Mouse (Mus musculus): ENCODE results near the gene Clta. TPM values are rescaled to one million over a fixed set of nuclear protein-coding genes. Genes with fewer than 3 reads are reported as not detected.

Gene Clta
- polyA plus RNA-seq, 1 experiment from 2014 or later, result 364 TPM

- Histone ChIP-seq H3K36me3 (ENCODE audit: control insufficient read depth, insufficient read depth, low read length) (peaks cover 4% of the 10 kb centered on the region; the same call in 1 of the 2 replicates), H3K27me3 (replicated peaks; ENCODE audit: control insufficient read depth, insufficient read depth, low read length) (no peaks in the 10 kb centered on the region), H3K9me3 (ENCODE audit: control insufficient read depth, low read length) (no peaks in the 10 kb centered on the region), H3K4me2 (ENCODE audit: low read length) (no peak overlapping the region), H3K4me1 (ENCODE audit: control insufficient read depth, insufficient read depth, low read depth, low read length) (no peaks in the 10 kb centered on the region), H3K27ac (ENCODE audit: low read depth, low read length) (no peak overlapping the region), H3K9ac (ENCODE audit: low read depth, low read length) (no peak overlapping the region), H3K4me3 (ENCODE audit: low read length) (no peak overlapping the region)
- ATAC-seq, result no peak
- WGBS, result 85% methylated on average over 13 of the region's 13 CpGs
These were observed 55.4 kb downstream of the Clta start for GRCm38 (mm10) chr4:44059674-44060073.

GRCm38 (mm10) chr4:44062062-44062461, 57.8 kb downstream of the Clta start:
- no peaks in the 10 kb centered on the region for H3K27me3 ChIP-seq (replicated peaks; ENCODE audit: control insufficient read depth, insufficient read depth, low read length)
- no peak for ATAC-seq
- H3K4me3 ChIP-seq (ENCODE audit: low read length), result no peak overlapping the region
- no peak overlapping the region for H3K9ac ChIP-seq (ENCODE audit: low read depth, low read length)
- H3K36me3 ChIP-seq (ENCODE audit: control insufficient read depth, insufficient read depth, low read length), result peaks cover 4% of the 10 kb centered on the region; the same call in 1 of the 2 replicates
- H3K27ac ChIP-seq (ENCODE audit: low read depth, low read length), result no peak overlapping the region
- 0 out of 2 replicates have a peak, but pooled peaks cover 2% of the 10 kb centered on the region for H3K4me1 ChIP-seq (ENCODE audit: control insufficient read depth, insufficient read depth, low read depth, low read length)
- no peak overlapping the region for H3K4me2 ChIP-seq (ENCODE audit: low read length)
- WGBS, result 64% methylated on average over 9 of the region's 9 CpGs
- no peaks in the 10 kb centered on the region for H3K9me3 ChIP-seq (ENCODE audit: control insufficient read depth, low read length)

- H3K9me3 ChIP-seq (ENCODE audit: control insufficient read depth, low read length), result no peaks in the 10 kb centered on the region
These were observed 58.6 kb downstream of the Clta start for GRCm38 (mm10) chr4:44062816-44063215.

GRCm38 (mm10) chr4:44065355-44066025, 61.2 kb downstream of the Clta start:
- Histone ChIP-seq H3K4me2 (ENCODE audit: low read length) (peak overlapping the region; percentile 14; the same call in 1 of the 2 replicates), H3K36me3 (ENCODE audit: control insufficient read depth, insufficient read depth, low read length) (no peaks in the 10 kb centered on the region), H3K27me3 (replicated peaks; ENCODE audit: control insufficient read depth, insufficient read depth, low read length) (no peaks in the 10 kb centered on the region), H3K9me3 (ENCODE audit: control insufficient read depth, low read length) (no peaks in the 10 kb centered on the region), H3K9ac (ENCODE audit: low read depth, low read length) (no peak overlapping the region; the same call in 1 of the 2 replicates), H3K4me1 (ENCODE audit: control insufficient read depth, insufficient read depth, low read depth, low read length) (0 out of 2 replicates have a peak, but pooled peaks cover 2% of the 10 kb centered on the region), H3K27ac (ENCODE audit: low read depth, low read length) (no peak overlapping the region), H3K4me3 (ENCODE audit: low read length) (no peak overlapping the region)
- peak; percentile 83 for ATAC-seq
- 39% methylated on average over 16 of the region's 16 CpGs for WGBS

More at GRCm38 (mm10) chr4:44062816-44063215, 58.6 kb downstream of the Clta start:
- Histone ChIP-seq H3K4me2 (ENCODE audit: low read length) (no peak overlapping the region), H3K27ac (ENCODE audit: low read depth, low read length) (no peak overlapping the region), H3K36me3 (ENCODE audit: control insufficient read depth, insufficient read depth, low read length) (0 out of 2 replicates have a peak, but pooled peaks cover 2% of the 10 kb centered on the region), H3K9ac (ENCODE audit: low read depth, low read length) (no peak overlapping the region), H3K4me1 (ENCODE audit: control insufficient read depth, insufficient read depth, low read depth, low read length) (0 out of 2 replicates have a peak, but pooled peaks cover 2% of the 10 kb centered on the region), H3K27me3 (replicated peaks; ENCODE audit: control insufficient read depth, insufficient read depth, low read length) (no peaks in the 10 kb centered on the region), H3K4me3 (ENCODE audit: low read length) (no peak overlapping the region)
- ATAC-seq, result no peak
- WGBS, result 86% methylated on average over 14 of the region's 14 CpGs

- Histone ChIP-seq H3K27ac (ENCODE audit: low read depth, low read length) (no peak overlapping the region), H3K4me3 (ENCODE audit: low read length) (no peak overlapping the region), H3K4me2 (ENCODE audit: low read length) (no peak overlapping the region), H3K9ac (ENCODE audit: low read depth, low read length) (no peak overlapping the region), H3K9me3 (ENCODE audit: control insufficient read depth, low read length) (no peaks in the 10 kb centered on the region), H3K36me3 (ENCODE audit: control insufficient read depth, insufficient read depth, low read length) (no peaks in the 10 kb centered on the region), H3K4me1 (ENCODE audit: control insufficient read depth, insufficient read depth, low read depth, low read length) (peaks cover 13% of the 10 kb centered on the region), H3K27me3 (replicated peaks; ENCODE audit: control insufficient read depth, insufficient read depth, low read length) (no peaks in the 10 kb centered on the region)
- WGBS, result 90% methylated on average over 6 of the region's 6 CpGs
- no peak for ATAC-seq
These were observed 62.6 kb downstream of the Clta start for GRCm38 (mm10) chr4:44066891-44067290.

GRCm38 (mm10) chr4:44068736-44069135, 64.5 kb downstream of the Clta start:
- no peak for ATAC-seq
- WGBS, result 26% methylated on average over 9 of the region's 9 CpGs
- Histone ChIP-seq H3K9ac (ENCODE audit: low read depth, low read length) (no peak overlapping the region), H3K4me3 (ENCODE audit: low read length) (no peak overlapping the region), H3K27ac (ENCODE audit: low read depth, low read length) (no peak overlapping the region), H3K9me3 (ENCODE audit: control insufficient read depth, low read length) (no peaks in the 10 kb centered on the region), H3K27me3 (replicated peaks; ENCODE audit: control insufficient read depth, insufficient read depth, low read length) (no peaks in the 10 kb centered on the region), H3K36me3 (ENCODE audit: control insufficient read depth, insufficient read depth, low read length) (no peaks in the 10 kb centered on the region), H3K4me2 (ENCODE audit: low read length) (no peak overlapping the region), H3K4me1 (ENCODE audit: control insufficient read depth, insufficient read depth, low read depth, low read length) (peaks cover 21% of the 10 kb centered on the region)

GRCm38 (mm10) chr4:44069411-44069810, 65.2 kb downstream of the Clta start:
- Histone ChIP-seq H3K27ac (ENCODE audit: low read depth, low read length) (no peak overlapping the region), H3K4me2 (ENCODE audit: low read length) (no peak overlapping the region), H3K9me3 (ENCODE audit: control insufficient read depth, low read length) (no peaks in the 10 kb centered on the region), H3K27me3 (replicated peaks; ENCODE audit: control insufficient read depth, insufficient read depth, low read length) (no peaks in the 10 kb centered on the region), H3K4me1 (ENCODE audit: control insufficient read depth, insufficient read depth, low read depth, low read length) (peaks cover 21% of the 10 kb centered on the region), H3K9ac (ENCODE audit: low read depth, low read length) (no peak overlapping the region), H3K4me3 (ENCODE audit: low read length) (no peak overlapping the region), H3K36me3 (ENCODE audit: control insufficient read depth, insufficient read depth, low read length) (no peaks in the 10 kb centered on the region)
- no peak for ATAC-seq
- WGBS, result 90% methylated on average over 4 of the region's 4 CpGs

GRCm38 (mm10) chr4:44070641-44071040, 66.4 kb downstream of the Clta start:
- no peaks in the 10 kb centered on the region for H3K27me3 ChIP-seq (replicated peaks; ENCODE audit: control insufficient read depth, insufficient read depth, low read length)
- peak overlapping the region; percentile 78 for H3K4me2 ChIP-seq (ENCODE audit: low read length)
- no peak overlapping the region for H3K27ac ChIP-seq (ENCODE audit: low read depth, low read length)
- WGBS, result 54% methylated on average over 4 of the region's 4 CpGs
- no peak for ATAC-seq
- peak overlapping the region; percentile 25 for H3K9ac ChIP-seq (ENCODE audit: low read depth, low read length)
- H3K4me1 ChIP-seq (ENCODE audit: control insufficient read depth, insufficient read depth, low read depth, low read length), result peaks cover 18% of the 10 kb centered on the region
- H3K4me3 ChIP-seq (ENCODE audit: low read length), result peak overlapping the region; percentile 87; the same call in 1 of the 2 replicates
- H3K9me3 ChIP-seq (ENCODE audit: control insufficient read depth, low read length), result no peaks in the 10 kb centered on the region
- no peaks in the 10 kb centered on the region for H3K36me3 ChIP-seq (ENCODE audit: control insufficient read depth, insufficient read depth, low read length)

GRCm38 (mm10) chr4:44071741-44072145, 67.5 kb downstream of the Clta start:
- ATAC-seq, result no peak
- H3K36me3 ChIP-seq (ENCODE audit: control insufficient read depth, insufficient read depth, low read length), result no peaks in the 10 kb centered on the region
- peaks cover 18% of the 10 kb centered on the region for H3K4me1 ChIP-seq (ENCODE audit: control insufficient read depth, insufficient read depth, low read depth, low read length)
- H3K27ac ChIP-seq (ENCODE audit: low read depth, low read length), result peak overlapping the region; percentile 84
- H3K4me3 ChIP-seq (ENCODE audit: low read length), result peak overlapping the region; percentile 87
- H3K9me3 ChIP-seq (ENCODE audit: control insufficient read depth, low read length), result no peaks in the 10 kb centered on the region
- WGBS, result 8% methylated on average over 11 of the region's 11 CpGs
- no peaks in the 10 kb centered on the region for H3K27me3 ChIP-seq (replicated peaks; ENCODE audit: control insufficient read depth, insufficient read depth, low read length)
- peak overlapping the region; percentile 78 for H3K4me2 ChIP-seq (ENCODE audit: low read length)
- peak overlapping the region; percentile 89 for H3K9ac ChIP-seq (ENCODE audit: low read depth, low read length)

All from hindbrain, embryonic 16.5 days (tissue).